In genomic region chr12:7958851-7959250, GRCm38 (mm10) we compare ENCODE assay signal across 24 mouse cellular contexts. TPM values are rescaled to one million over a fixed set of nuclear protein-coding genes. Genes with fewer than 3 reads are reported as not detected.
DNase-seq lines count a peak whose midpoint lies in the region; ATAC-seq and TF ChIP-seq lines count a peak whose summit lies in the region.
"Had no signal": no experiment of that assay in that cellular context is flagged by ENCODE, and none has a peak within 500 bp of the region (broad histone marks: within the 10 kb centered on the region; RNA-seq: fewer than 3 reads in every experiment).

No protein-coding gene starts in this region.

- H3K9me3 ChIP-seq in forebrain, embryonic 16.5 days (ENCODE audit: control insufficient read depth, low read length), result no peaks in the 10 kb centered on the region
- no peaks in the 10 kb centered on the region for H3K9me3 ChIP-seq in forebrain, embryonic 10.5 days
- no peaks in the 10 kb centered on the region for H3K9me3 ChIP-seq in limb, embryonic 14.5 days (ENCODE audit: control insufficient read depth, low read length)
- H3K9me3 ChIP-seq in limb, embryonic 10.5 days (replicated peaks), result no peaks in the 10 kb centered on the region
- H3K9me3 ChIP-seq: embryonic facial prominence, embryonic 10.5 days; forebrain, embryonic 12.5 days had no signal

- no peaks in the 10 kb centered on the region for H3K27me3 ChIP-seq in forebrain, embryonic 16.5 days (replicated peaks; ENCODE audit: control insufficient read depth, insufficient read depth, low read length)
- no peaks in the 10 kb centered on the region for H3K27me3 ChIP-seq in forebrain, embryonic 10.5 days (ENCODE audit: poor library complexity, severe bottlenecking)
- H3K27me3 ChIP-seq in limb, embryonic 14.5 days (ENCODE audit: control insufficient read depth, insufficient read depth, low read length), result no peaks in the 10 kb centered on the region
- no peaks in the 10 kb centered on the region for H3K27me3 ChIP-seq in limb, embryonic 10.5 days (ENCODE audit: low read depth, poor library complexity, severe bottlenecking)
- H3K27me3 ChIP-seq: CH12.LX; embryonic facial prominence, embryonic 12.5 days; forebrain, embryonic 12.5 days had no signal

- no peak overlapping the region for H3K4me3 ChIP-seq in forebrain, embryonic 16.5 days (replicated peaks; ENCODE audit: low read length)
- H3K4me3 ChIP-seq in forebrain, embryonic 10.5 days, result no peak overlapping the region
- no peak overlapping the region for H3K4me3 ChIP-seq in limb, embryonic 14.5 days (replicated peaks; ENCODE audit: low read length)
- H3K4me3 ChIP-seq in limb, embryonic 10.5 days, result no peak overlapping the region
- H3K4me3 ChIP-seq: embryonic facial prominence, embryonic 10.5 days; embryonic facial prominence, embryonic 12.5 days; forebrain, embryonic 12.5 days had no signal

- H3K36me3 ChIP-seq in forebrain, embryonic 16.5 days (ENCODE audit: control insufficient read depth, insufficient read depth), result no peaks in the 10 kb centered on the region
- no peaks in the 10 kb centered on the region for H3K36me3 ChIP-seq in forebrain, embryonic 10.5 days (replicated peaks)
- H3K36me3 ChIP-seq in limb, embryonic 14.5 days (ENCODE audit: control insufficient read depth, insufficient read depth, low read length), result no peaks in the 10 kb centered on the region
- no peaks in the 10 kb centered on the region for H3K36me3 ChIP-seq in limb, embryonic 10.5 days
- H3K36me3 ChIP-seq: embryonic facial prominence, embryonic 10.5 days; embryonic facial prominence, embryonic 12.5 days; forebrain, embryonic 12.5 days; G1E had no signal

- WGBS in forebrain, embryonic 16.5 days, result 72% methylated on average over 1 of the region's 1 CpGs
- WGBS in forebrain, embryonic 10.5 days, result 89% methylated on average over 1 of the region's 1 CpGs
- 80% methylated on average over 1 of the region's 1 CpGs for WGBS in limb, embryonic 14.5 days
- 85% methylated on average over 1 of the region's 1 CpGs for WGBS in limb, embryonic 10.5 days

- peaks cover 15% of the 10 kb centered on the region for H3K4me1 ChIP-seq in forebrain, embryonic 16.5 days (replicated peaks; ENCODE audit: control insufficient read depth, insufficient read depth, low read length)
- H3K4me1 ChIP-seq in forebrain, embryonic 10.5 days, result no peaks in the 10 kb centered on the region
- H3K4me1 ChIP-seq in limb, embryonic 14.5 days (ENCODE audit: control insufficient read depth, insufficient read depth, low read length), result no peaks in the 10 kb centered on the region
- no peaks in the 10 kb centered on the region for H3K4me1 ChIP-seq in limb, embryonic 10.5 days
- H3K4me1 ChIP-seq: forebrain, embryonic 12.5 days had no signal

- no peak for TF ChIP-seq POLR2A in limb, embryonic 14.5 days (IDR thresholded peaks at IDR 0.05; ENCODE audit: borderline replicate concordance, extremely low read depth, insufficient read depth, insufficient read length)

- DNase-seq in forebrain, embryonic 10.5 days (ENCODE audit: extremely low spot score, low spot score), result no peak
- DNase-seq in limb, embryonic 14.5 days (ENCODE audit: low spot score), result peak; percentile 1
- no peak for DNase-seq in limb, embryonic 10.5 days (ENCODE audit: low spot score)
- DNase-seq in Muller cell, postnatal 12 days (ENCODE audit: inconsistent ontology term), result peak; percentile 61
- DNase-seq in retina, postnatal 1 day, result peak; percentile 56
- DNase-seq in urinary bladder, postnatal 4 days (ENCODE audit: low spot score in 2 of 2), result no peak
- no peak for DNase-seq in thymus, postnatal 14 days
- DNase-seq: adrenal gland, adult 2 months; adrenal gland, postnatal 10 days; adrenal gland, postnatal 25 days; B cell, adult 2 months; cerebellum, adult 11 months; cerebellum, adult 18-20 months; cerebellum, adult 8-10 months; cerebellum, adult 9-11 months; cerebellum, postnatal 36 days; embryo, embryonic 11 days had no signal

- no peak overlapping the region for H3K9ac ChIP-seq in forebrain, embryonic 16.5 days (replicated peaks; ENCODE audit: low read depth, low read length)
- H3K9ac ChIP-seq in limb, embryonic 14.5 days (ENCODE audit: low read depth, low read length, severe bottlenecking), result no peak overlapping the region
- H3K9ac ChIP-seq: embryonic facial prominence, embryonic 12.5 days; forebrain, embryonic 12.5 days had no signal

- no peak overlapping the region for H3K4me2 ChIP-seq in forebrain, embryonic 16.5 days (ENCODE audit: low read length)
- no peak overlapping the region for H3K4me2 ChIP-seq in limb, embryonic 14.5 days (replicated peaks; ENCODE audit: low read depth, low read length, severe bottlenecking)
- H3K4me2 ChIP-seq: embryonic facial prominence, embryonic 12.5 days; forebrain, embryonic 12.5 days had no signal

- ATAC-seq in forebrain, embryonic 16.5 days, result peak; percentile 16; the same call in 1 of the 2 replicates
- ATAC-seq in limb, embryonic 14.5 days (ENCODE audit: low FRiP score, low read depth), result no peak
- ATAC-seq: CD4-positive, CD25-positive, alpha-beta regulatory T cell, adult 4 months had no signal

- H3K27ac ChIP-seq in forebrain, embryonic 16.5 days (ENCODE audit: low read length), result no peak overlapping the region
- H3K27ac ChIP-seq in forebrain, embryonic 10.5 days, result no peak overlapping the region
- no peak overlapping the region for H3K27ac ChIP-seq in limb, embryonic 14.5 days (replicated peaks; ENCODE audit: low read depth, low read length)
- no peak overlapping the region for H3K27ac ChIP-seq in limb, embryonic 10.5 days
- H3K27ac ChIP-seq: embryonic facial prominence, embryonic 10.5 days; embryonic facial prominence, embryonic 12.5 days; forebrain, embryonic 12.5 days had no signal

RNA-seq across cellular contexts. Expression of gene Apob, which starts 18.6 kb away (rescaled TPM):
- 0.03 and 0.07 TPM in 2 replicates for polyA plus RNA-seq in forebrain, embryonic 16.5 days (2015; fragmentation: Nextera tagmentation; extraction: Ambion mirVana)
- 0.06 and 0.09 TPM in 2 replicates for polyA plus RNA-seq in forebrain, embryonic 10.5 days (2016; fragmentation: Nextera tagmentation; extraction: Ambion mirVana)
- 0.99 and 1.2 TPM in 2 replicates for polyA plus RNA-seq in limb, embryonic 14.5 days (2012; rRNA removed)
- polyA plus RNA-seq in limb, embryonic 14.5 days (2014; fragmentation: Nextera tagmentation; extraction: Ambion mirVana), result 0.01 TPM in 1 of 2 replicates, not detected in the other
- 0.13 and 0.18 TPM in 2 replicates for polyA plus RNA-seq in limb, embryonic 10.5 days (2016; fragmentation: Nextera tagmentation; extraction: Ambion mirVana)
- polyA plus RNA-seq: forebrain, embryonic 12.5 days; G1E had no signal

Comparison
In these comparisons a context has a peak if more than half of its experiments do, and no peak if none do; other contexts are left out.
1. DNase-seq: peak in limb, embryonic 14.5 days (single experiment), Muller cell, postnatal 12 days (single experiment) and retina, postnatal 1 day (single experiment); none in forebrain, embryonic 10.5 days (single experiment), limb, embryonic 10.5 days (single experiment), urinary bladder, postnatal 4 days (0 of 2) and thymus, postnatal 14 days (single experiment).